Mouse (Mus musculus): ENCODE measurements around the gene Plcxd1.

DNA sequence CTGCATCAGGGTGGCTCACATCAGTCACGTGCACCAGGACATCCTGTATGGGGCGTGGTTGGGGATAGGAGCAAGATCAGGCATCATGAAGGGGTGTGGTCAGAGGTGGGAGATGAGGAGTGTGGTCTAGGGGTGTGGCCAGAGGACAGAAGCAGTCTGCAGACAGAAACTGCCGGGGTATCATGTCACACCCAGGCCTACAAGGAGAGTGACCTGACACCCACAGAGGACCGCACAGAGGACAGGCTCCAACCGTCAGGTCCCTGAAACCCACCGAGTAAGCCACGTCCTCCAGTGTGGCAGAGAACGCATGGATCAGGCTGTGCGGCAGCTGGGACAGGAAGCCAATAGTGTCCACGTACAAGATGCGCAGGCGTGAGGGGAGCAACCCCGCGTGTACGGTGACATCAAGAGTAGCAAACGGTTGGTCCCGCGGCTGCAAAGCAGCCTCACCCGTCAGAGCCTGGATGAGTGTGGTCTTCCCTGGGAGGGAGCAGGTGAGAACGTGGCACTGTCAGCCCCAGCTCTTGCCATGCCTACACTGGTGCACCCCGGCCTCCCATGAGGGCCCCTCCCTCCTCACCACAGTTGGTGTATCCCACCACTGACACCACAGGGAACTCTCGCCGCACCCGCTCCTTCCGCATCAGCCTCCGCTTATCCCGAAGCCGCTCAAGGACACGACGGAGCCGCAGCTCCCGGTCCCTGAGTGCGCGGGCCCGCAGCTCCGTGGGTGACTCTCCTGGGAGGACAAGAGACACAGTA is 5.0 kb downstream of the Plcxd1 start:
- TF ChIP-seq CTCF (IDR thresholded peaks at IDR 0.05; ENCODE audit: borderline replicate concordance, extremely low read depth, insufficient read depth, insufficient read length) (no peak), POLR2A (IDR thresholded peaks at IDR 0.05; ENCODE audit: borderline replicate concordance, extremely low read depth, insufficient read depth, insufficient read length, poor library complexity, severe bottlenecking) (no peak)

Data from brain, embryonic 14.5 days (tissue).